Mouse (Mus musculus) kidney, embryonic 15.5 days (tissue): ENCODE data around the gene Gdf1. TPM values are rescaled to one million over a fixed set of nuclear protein-coding genes. Genes with fewer than 3 reads are reported as not detected.

Experiments
- ATAC-seq: fragments of 200-750 bp; cut with Nextera tagmentation; replicated peaks from 2 replicates; pipeline ENCODE4 v1.8.0; 2017; ENCODE audit warnings: moderate TSS enrichment; ENCODE audit not compliant: low FRiP score
- H3K27ac ChIP-seq: fragments of 300-500 bp; sonication (generic); 2 replicates; pipeline ENCODE4 v1.5.1; 2015; ENCODE audit warnings: mild to moderate bottlenecking, inconsistent platforms
- H3K27me3 ChIP-seq: fragments of 300-500 bp; sonication (generic); 2 replicates; pipeline ENCODE4 v1.6.1; 2015; ENCODE audit warnings: inconsistent platforms
- H3K36me3 ChIP-seq: fragments of 300-500 bp; sonication (generic); 2 replicates; pipeline ENCODE4 v1.6.1; 2015; ENCODE audit warnings: inconsistent platforms
- H3K4me1 ChIP-seq: fragments of 300-500 bp; sonication (generic); 2 replicates; pipeline ENCODE4 v1.6.1; 2015; ENCODE audit warnings: inconsistent platforms
- H3K4me2 ChIP-seq: fragments of 300-500 bp; sonication (generic); 2 replicates; pipeline ENCODE4 v1.6.1; 2015; ENCODE audit warnings: moderate library complexity, mild to moderate bottlenecking, inconsistent platforms
- H3K4me3 ChIP-seq: fragments of 300-500 bp; sonication (generic); replicated peaks from 2 replicates; pipeline ENCODE4 v1.5.1; 2015; ENCODE audit warnings: mild to moderate bottlenecking, inconsistent platforms
- H3K9ac ChIP-seq: fragments of 300-500 bp; sonication (generic); 2 replicates; pipeline ENCODE4 v1.6.1; 2015; ENCODE audit warnings: mild to moderate bottlenecking, inconsistent platforms
- H3K9me3 ChIP-seq: fragments of 300-500 bp; sonication (generic); replicated peaks from 2 replicates; pipeline ENCODE4 v1.6.1; 2016; ENCODE audit warnings: inconsistent platforms
- WGBS: fragments of 180-500 bp; shearing (Covaris S2); methylation state at CpG from one replicate; pipeline ENCODE4 v1.1.7; 2015; ENCODE audit warnings: mixed read lengths; 5-methylcytosine and 5-hydroxymethylcytosine counted together
- polyA plus RNA-seq: library from polyadenylated mRNA; unstranded; fragments of >200 nt; fragmentation: Nextera tagmentation; extraction: Ambion mirVana; gene quantifications from 2 replicates; pipeline ENCODE4 v1.2.1, GENCODE M21; 2015

The Gdf1 gene
- polyA plus RNA-seq, 1 experiment from 2014 or later, result 6.2 TPM

GRCm38 (mm10) chr8:70352657-70353151 is 23.1 kb downstream of the Gdf1 start:
- Histone ChIP-seq H3K27me3 (no peaks in the 10 kb centered on the region), H3K4me3 (peak overlapping the region; percentile 99), H3K36me3 (peaks cover 26% of the 10 kb centered on the region), H3K27ac (peak overlapping the region; percentile 91), H3K9ac (peak overlapping the region; percentile 99), H3K9me3 (no peaks in the 10 kb centered on the region), H3K4me1 (peaks cover 53% of the 10 kb centered on the region), H3K4me2 (peak overlapping the region; percentile 96)
- ATAC-seq, result peak; percentile 46
- WGBS, result 0% methylated on average over 61 of the region's 64 CpGs

GRCm38 (mm10) chr8:70353194-70353817 is 23.7 kb downstream of the Gdf1 start, which contains the start of gene Upf1:
TSS of gene Upf1 (minus strand) at chr8:70353278.
- peak; percentile 92 for ATAC-seq
- under 1% methylated on average over 69 of the region's 69 CpGs for WGBS
- peak within 1 kb of the TSS; percentile 96 for H3K4me2 ChIP-seq
- H3K4me3 ChIP-seq, result peak within 1 kb of the TSS; percentile 99
- H3K36me3 ChIP-seq, result peaks cover 22% of the 10 kb centered on the region
- peak within 1 kb of the TSS; percentile 99 for H3K9ac ChIP-seq
- no peaks in the 10 kb centered on the region for H3K9me3 ChIP-seq
- H3K27me3 ChIP-seq, result no peaks in the 10 kb centered on the region
- H3K27ac ChIP-seq, result peak within 1 kb of the TSS; percentile 91
- peaks cover 48% of the 10 kb centered on the region for H3K4me1 ChIP-seq

- Histone ChIP-seq H3K27ac (0 out of 2 replicates have a peak overlapping the region, but pooled peaks have one; percentile 1), H3K9me3 (no peaks in the 10 kb centered on the region), H3K4me1 (peaks cover 41% of the 10 kb centered on the region), H3K36me3 (peaks cover 15% of the 10 kb centered on the region), H3K4me2 (peak overlapping the region; percentile 96), H3K9ac (peak overlapping the region; percentile 31; the same call in 1 of the 2 replicates), H3K27me3 (no peaks in the 10 kb centered on the region), H3K4me3 (peak overlapping the region; percentile 99)
- ATAC-seq, result no peak
- 59% methylated on average over 4 of the region's 4 CpGs for WGBS
These were observed 24.4 kb downstream of the Gdf1 start for GRCm38 (mm10) chr8:70354004-70354403.

GRCm38 (mm10) chr8:70356111-70356510 is 26.5 kb downstream of the Gdf1 start:
- ATAC-seq, result no peak
- peaks cover 20% of the 10 kb centered on the region for H3K4me1 ChIP-seq
- no peaks in the 10 kb centered on the region for H3K36me3 ChIP-seq
- H3K27me3 ChIP-seq, result no peaks in the 10 kb centered on the region
- no peaks in the 10 kb centered on the region for H3K9me3 ChIP-seq
- H3K27ac ChIP-seq, result no peak overlapping the region
- no peak overlapping the region for H3K4me3 ChIP-seq
- 87% methylated on average over 1 of the region's 1 CpGs for WGBS
- H3K4me2 ChIP-seq, result no peak overlapping the region
- no peak overlapping the region for H3K9ac ChIP-seq

GRCm38 (mm10) chr8:70359411-70359810 is 29.8 kb downstream of the Gdf1 start:
- peaks cover 4% of the 10 kb centered on the region for H3K4me1 ChIP-seq
- H3K27ac ChIP-seq, result no peak overlapping the region
- no peak overlapping the region for H3K4me2 ChIP-seq
- H3K9ac ChIP-seq, result no peak overlapping the region
- H3K36me3 ChIP-seq, result no peaks in the 10 kb centered on the region
- H3K27me3 ChIP-seq, result peaks cover 4% of the 10 kb centered on the region; the same call in 1 of the 2 replicates
- H3K4me3 ChIP-seq, result no peak overlapping the region
- H3K9me3 ChIP-seq, result no peaks in the 10 kb centered on the region
- no peak for ATAC-seq
- 15% methylated on average over 3 of the region's 3 CpGs for WGBS

- Histone ChIP-seq H3K4me2 (no peak overlapping the region), H3K27me3 (peaks cover 4% of the 10 kb centered on the region; the same call in 1 of the 2 replicates), H3K36me3 (no peaks in the 10 kb centered on the region), H3K4me3 (no peak overlapping the region), H3K27ac (no peak overlapping the region), H3K9ac (no peak overlapping the region), H3K4me1 (peaks cover 4% of the 10 kb centered on the region), H3K9me3 (no peaks in the 10 kb centered on the region)
- 56% methylated on average over 4 of the region's 4 CpGs for WGBS
- ATAC-seq, result no peak
These were observed 31.2 kb downstream of the Gdf1 start for GRCm38 (mm10) chr8:70360769-70361168.

GRCm38 (mm10) chr8:70361484-70362032 is 31.9 kb downstream of the Gdf1 start:
- peaks cover 4% of the 10 kb centered on the region; the same call in 1 of the 2 replicates for H3K27me3 ChIP-seq
- no peak overlapping the region for H3K9ac ChIP-seq
- H3K27ac ChIP-seq, result no peak overlapping the region
- no peak overlapping the region for H3K4me2 ChIP-seq
- no peaks in the 10 kb centered on the region for H3K9me3 ChIP-seq
- no peaks in the 10 kb centered on the region for H3K36me3 ChIP-seq
- H3K4me1 ChIP-seq, result peaks cover 4% of the 10 kb centered on the region
- H3K4me3 ChIP-seq, result no peak overlapping the region
- ATAC-seq, result no peak
- 72% methylated on average over 10 of the region's 10 CpGs for WGBS

GRCm38 (mm10) chr8:70364066-70364465 is 34.4 kb downstream of the Gdf1 start:
- Histone ChIP-seq H3K9ac (no peak overlapping the region), H3K4me2 (no peak overlapping the region), H3K9me3 (no peaks in the 10 kb centered on the region), H3K4me3 (no peak overlapping the region), H3K4me1 (peaks cover 4% of the 10 kb centered on the region), H3K27me3 (peaks cover 4% of the 10 kb centered on the region; the same call in 1 of the 2 replicates), H3K27ac (no peak overlapping the region), H3K36me3 (no peaks in the 10 kb centered on the region)
- 39% methylated on average over 5 of the region's 5 CpGs for WGBS
- peak; percentile 37 for ATAC-seq

- ATAC-seq, result no peak
- no peak overlapping the region for H3K4me2 ChIP-seq
- peaks cover 14% of the 10 kb centered on the region for H3K27me3 ChIP-seq
- no peak overlapping the region for H3K27ac ChIP-seq
- H3K4me3 ChIP-seq, result no peak overlapping the region
- H3K9me3 ChIP-seq, result no peaks in the 10 kb centered on the region
- H3K36me3 ChIP-seq, result no peaks in the 10 kb centered on the region
- WGBS, result 66% methylated on average over 5 of the region's 5 CpGs
- peaks cover 4% of the 10 kb centered on the region for H3K4me1 ChIP-seq
- no peak overlapping the region for H3K9ac ChIP-seq
These were observed 37.0 kb downstream of the Gdf1 start for GRCm38 (mm10) chr8:70366588-70366987.

GRCm38 (mm10) chr8:70370476-70370875 is 40.9 kb downstream of the Gdf1 start:
- ATAC-seq, result no peak

GRCm38 (mm10) chr8:70371951-70372350 is 42.3 kb downstream of the Gdf1 start:
- Histone ChIP-seq H3K9ac (no peak overlapping the region), H3K4me3 (no peak overlapping the region), H3K27ac (no peak overlapping the region), H3K9me3 (no peaks in the 10 kb centered on the region), H3K27me3 (peaks cover 65% of the 10 kb centered on the region), H3K4me1 (peaks cover 45% of the 10 kb centered on the region), H3K4me2 (no peak overlapping the region), H3K36me3 (no peaks in the 10 kb centered on the region)
- 22% methylated on average over 6 of the region's 6 CpGs for WGBS
- ATAC-seq, result no peak

More at GRCm38 (mm10) chr8:70370476-70370875, 40.9 kb downstream of the Gdf1 start:
- Histone ChIP-seq H3K36me3 (no peaks in the 10 kb centered on the region), H3K27ac (no peak overlapping the region), H3K27me3 (peaks cover 50% of the 10 kb centered on the region), H3K4me2 (no peak overlapping the region), H3K4me1 (peaks cover 33% of the 10 kb centered on the region), H3K9me3 (no peaks in the 10 kb centered on the region), H3K4me3 (no peak overlapping the region), H3K9ac (no peak overlapping the region)
- WGBS, result 84% methylated on average over 7 of the region's 7 CpGs
